Comparison of ENCODE assay signal across 11 mouse cellular contexts in the genomic region with DNA sequence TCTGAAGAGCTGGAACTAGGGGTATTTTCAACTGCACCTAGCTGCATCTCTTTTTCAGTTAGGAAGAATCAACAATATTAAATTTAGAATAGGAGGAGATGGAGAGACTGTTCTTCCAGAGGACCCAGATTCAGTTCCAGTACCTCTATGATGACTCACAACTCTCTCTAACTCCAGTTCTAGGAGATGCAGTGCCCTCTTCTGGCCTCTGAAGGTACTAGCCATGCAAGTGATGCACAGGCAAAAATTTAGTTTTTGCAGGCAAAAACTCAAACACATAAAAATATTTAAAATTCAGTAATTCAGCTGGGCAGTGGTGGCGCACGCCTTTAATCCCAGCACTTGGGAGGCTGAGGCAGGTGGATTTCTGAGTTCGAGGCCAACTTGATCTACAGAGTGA. TPM values are rescaled to one million over a fixed set of nuclear protein-coding genes. Genes with fewer than 3 reads are reported as not detected.
DNase-seq lines count a peak whose midpoint lies in the region; ATAC-seq and TF ChIP-seq lines count a peak whose summit lies in the region.
"Had no signal": no experiment of that assay in that cellular context is flagged by ENCODE, and none has a peak within 500 bp of the region (broad histone marks: within the 10 kb centered on the region; RNA-seq: fewer than 3 reads in every experiment).

No protein-coding gene starts in this region.

- POLR2A ChIA-PET in Patski (lab: Charles Lee), result no interaction called here

- CTCF ChIA-PET in Patski (lab: Charles Lee), result no interaction called here

- no peak overlapping the region for H3K4me3 ChIP-seq in lung, embryonic 14.5 days (ENCODE audit: low read depth, low read length)
- H3K4me3 ChIP-seq: forebrain, embryonic 15.5 days; limb, embryonic 12.5 days had no signal

- no peak for ATAC-seq in lung, embryonic 14.5 days (ENCODE audit: insufficient read depth)
- ATAC-seq in Patski, result no peak
- ATAC-seq: forebrain, embryonic 15.5 days had no signal

- H3K4me2 ChIP-seq in lung, embryonic 14.5 days, result no peak overlapping the region
- H3K4me2 ChIP-seq: forebrain, embryonic 15.5 days; limb, embryonic 12.5 days had no signal

- WGBS in lung, embryonic 14.5 days, result 87% methylated on average over 3 of the region's 3 CpGs

- H3K27me3 ChIP-seq in lung, embryonic 14.5 days (ENCODE audit: insufficient read depth, low read length), result no peaks in the 10 kb centered on the region
- H3K27me3 ChIP-seq in Patski, result peaks cover 66% of the 10 kb centered on the region
- H3K27me3 ChIP-seq: forebrain, embryonic 15.5 days; limb, embryonic 12.5 days had no signal

- H3K9me3 ChIP-seq in lung, embryonic 14.5 days (ENCODE audit: low read depth, low read length), result no peaks in the 10 kb centered on the region
- H3K9me3 ChIP-seq: forebrain, embryonic 15.5 days; limb, embryonic 12.5 days had no signal

- no peaks in the 10 kb centered on the region for H3K36me3 ChIP-seq in lung, embryonic 14.5 days (ENCODE audit: insufficient read depth)
- H3K36me3 ChIP-seq: forebrain, embryonic 15.5 days; limb, embryonic 12.5 days had no signal

- H3K27ac ChIP-seq in lung, embryonic 14.5 days (ENCODE audit: low read depth), result no peak overlapping the region
- H3K27ac ChIP-seq: forebrain, embryonic 15.5 days; limb, embryonic 12.5 days; macrophage had no signal

- DNase-seq in embryo, embryonic 10.5 days (ENCODE audit: low spot score), result peak; percentile 16
- DNase-seq in embryo, embryonic 9.5 days (ENCODE audit: extremely low spot score), result no peak
- peak; percentile 12 for DNase-seq in lung, embryonic 14.5 days
- DNase-seq in lung, postnatal 10 days, result no peak
- DNase-seq in Patski (ENCODE audit: low read depth, low spot score), result no peak
- DNase-seq in naive thymus-derived CD4-positive, alpha-beta T cell, adult 2 months (ENCODE audit: low read depth), result peak; percentile 2
- no peak for DNase-seq in urinary bladder, postnatal 36 days (ENCODE audit: low spot score in 2 of 2)
- no peak for DNase-seq in adrenal gland, postnatal 4 days (ENCODE audit: low spot score in 2 of 2)

- H3K9ac ChIP-seq in lung, embryonic 14.5 days, result no peak overlapping the region
- H3K9ac ChIP-seq: forebrain, embryonic 15.5 days; limb, embryonic 12.5 days had no signal

- TF ChIP-seq CTCF in lung, embryonic 14.5 days (IDR thresholded peaks at IDR 0.05; ENCODE audit: low read depth), result peak; percentile 10; the same call in 1 of the 2 replicates
- peak; percentile 54 for TF ChIP-seq CTCF in Patski (IDR thresholded peaks at IDR 0.05)

- in situ Hi-C loops in Patski (cut with MboI; ENCODE audit: low pct_unique_long_range_greater_than_20kb), result no loop called here

- H3K4me1 ChIP-seq in lung, embryonic 14.5 days (ENCODE audit: insufficient read depth), result no peaks in the 10 kb centered on the region
- H3K4me1 ChIP-seq: forebrain, embryonic 15.5 days had no signal

RNA-seq across cellular contexts. Expression of a gene that starts 48.1 kb away (rescaled TPM):
- polyA plus RNA-seq in lung, embryonic 14.5 days (2014; fragmentation: Nextera tagmentation; extraction: Ambion mirVana), result 5.7 and 5.8 TPM in 2 replicates
- polyA plus RNA-seq in Patski (2021), result 4.8 TPM
- total RNA-seq in adrenal gland, postnatal 4 days (2021), result 1 to 10 TPM; 3.9 to 5.2 TPM

Comparison
In these comparisons a context has a peak if more than half of its experiments do, and no peak if none do; other contexts are left out.
1. DNase-seq: peak in embryo, embryonic 10.5 days (single experiment), lung, embryonic 14.5 days (single experiment) and naive thymus-derived CD4-positive, alpha-beta T cell, adult 2 months (single experiment); none in embryo, embryonic 9.5 days (single experiment), lung, postnatal 10 days (single experiment), Patski (single experiment), urinary bladder, postnatal 36 days (0 of 2) and adrenal gland, postnatal 4 days (0 of 2).